Mouse (Mus musculus) spleen, postnatal 36 days (tissue): ENCODE measurements around the gene Cox7a2l.

Experiments
- DNase-seq, 2 experiments: peaks; one replicate each; pipeline ENCODE4 v3.0.0; 2022; ENCODE audit warnings: low spot score in 2 of 2, mixed read lengths in 1 of 2

The Cox7a2l gene

GRCm38 (mm10) chr17:83526624-83527532 lies 9.7 kb upstream of the Cox7a2l start:
- peak; percentile 48 to 60 for DNase-seq

- DNase-seq, result no peak
Observed at GRCm38 (mm10) chr17:83526091-83526561, 9.0 kb upstream of the Cox7a2l start.

- DNase-seq, result peak in 1 of 2 experiments; percentile 13
Observed at GRCm38 (mm10) chr17:83525596-83525995, 8.5 kb upstream of the Cox7a2l start.

GRCm38 (mm10) chr17:83524753-83525152 lies 7.6 kb upstream of the Cox7a2l start:
- DNase-seq, result no peak

- no peak for DNase-seq
Observed at GRCm38 (mm10) chr17:83522590-83523379, 5.7 kb upstream of the Cox7a2l start.

GRCm38 (mm10) chr17:83521881-83522280 lies 4.8 kb upstream of the Cox7a2l start:
- no peak for DNase-seq

GRCm38 (mm10) chr17:83514213-83514701 lies 2.9 kb downstream of the Cox7a2l start:
- peak; percentile 88 to 90 for DNase-seq

- DNase-seq, result no peak
Observed at GRCm38 (mm10) chr17:83513655-83514212, 3.4 kb downstream of the Cox7a2l start.

- no peak for DNase-seq
Observed at GRCm38 (mm10) chr17:83512130-83512529, 5.0 kb downstream of the Cox7a2l start.

GRCm38 (mm10) chr17:83503693-83504092 lies 13.4 kb downstream of the Cox7a2l start:
- no peak for DNase-seq

- no peak for DNase-seq
Observed at GRCm38 (mm10) chr17:83499692-83500091, 17.4 kb downstream of the Cox7a2l start.

GRCm38 (mm10) chr17:83498889-83499288 lies 18.2 kb downstream of the Cox7a2l start:
- no peak for DNase-seq

- no peak for DNase-seq
Observed at GRCm38 (mm10) chr17:83487762-83488161, 29.4 kb downstream of the Cox7a2l start.

- no peak for DNase-seq
Observed at GRCm38 (mm10) chr17:83483784-83484183, 33.3 kb downstream of the Cox7a2l start.

GRCm38 (mm10) chr17:83482817-83483536 lies 34.2 kb downstream of the Cox7a2l start:
- no peak for DNase-seq

- no peak for DNase-seq
Observed at GRCm38 (mm10) chr17:83481551-83481950, 35.6 kb downstream of the Cox7a2l start.

- DNase-seq, result no peak
Observed at GRCm38 (mm10) chr17:83477089-83477488, 40.0 kb downstream of the Cox7a2l start.

GRCm38 (mm10) chr17:83469586-83469985 lies 47.5 kb downstream of the Cox7a2l start:
- DNase-seq, result no peak

- DNase-seq, result no peak
Observed at GRCm38 (mm10) chr17:83466697-83467251, 50.4 kb downstream of the Cox7a2l start.

- no peak for DNase-seq
Observed at GRCm38 (mm10) chr17:83465969-83466368, 51.2 kb downstream of the Cox7a2l start.

GRCm38 (mm10) chr17:83457271-83457670 lies 59.9 kb downstream of the Cox7a2l start:
- peak in 1 of 2 experiments; percentile 6 for DNase-seq
